Mouse (Mus musculus) MEL (cell line): ENCODE measurements around the gene Rfx4. TPM values are rescaled to one million over a fixed set of nuclear protein-coding genes. Genes with fewer than 3 reads are reported as not detected.
A peak's percentile ranks its signal among the peaks of the same experiment; 100 is the strongest.

ENCODE experiments used
- DNase-seq: peaks from one replicate; pipeline ENCODE4 v3.0.0; 2011; ENCODE audit warnings: low read depth, low spot score
- H3K27ac ChIP-seq: 2 replicates; pipeline ENCODE4 v1.5.1; 2012; ENCODE audit warnings: low read depth, mild to moderate bottlenecking, control low read depth, low read length, moderate library complexity; ENCODE audit not compliant: control insufficient read depth
- H3K27me3 ChIP-seq, 2 experiments: fragments of 150-350 bp in 1 of 2; sonication (generic) in 1 of 2; 2 replicates each; pipeline ENCODE4 v1.6.1; 2012; ENCODE audit warnings: low read length in 2 of 2, mild to moderate bottlenecking in 2 of 2, improper control_type of control experiment in 1 of 2, moderate library complexity in 1 of 2; ENCODE audit not compliant: insufficient read depth in 2 of 2, control insufficient read depth in 1 of 2
- H3K36me3 ChIP-seq, 2 experiments: 2 replicates each; pipeline ENCODE4 v1.6.1; 2012 to 2014; ENCODE audit warnings: low read length in 2 of 2, improper control_type of control experiment in 1 of 2, inconsistent platforms in 1 of 2, mild to moderate bottlenecking in 1 of 2; ENCODE audit not compliant: insufficient read depth in 2 of 2, control insufficient read depth in 1 of 2
- H3K4me1 ChIP-seq, 2 experiments: fragments of 150-350 bp in 1 of 2; sonication (generic) in 1 of 2; 2 replicates each; pipeline ENCODE4 v1.6.1; 2012; ENCODE audit warnings: low read length in 2 of 2, improper control_type of control experiment in 1 of 2, mild to moderate bottlenecking in 1 of 2; ENCODE audit not compliant: insufficient read depth in 2 of 2, control insufficient read depth in 1 of 2
- H3K4me3 ChIP-seq, 2 experiments: fragments of 150-350 bp in 1 of 2; sonication (generic) in 1 of 2; 2 replicates each; pipeline ENCODE4 v1.5.1; 2012; ENCODE audit warnings: low read depth in 2 of 2, low read length in 2 of 2, mild to moderate bottlenecking in 2 of 2, moderate library complexity in 2 of 2, control low read depth in 1 of 2, improper control_type of control experiment in 1 of 2; ENCODE audit not compliant: control insufficient read depth in 1 of 2, insufficient read depth in 1 of 2
- H3K79me2 ChIP-seq: 2 replicates; pipeline ENCODE4 v1.6.1; 2012; ENCODE audit warnings: mild to moderate bottlenecking, low read length, moderate library complexity; ENCODE audit not compliant: control insufficient read depth, poor library complexity, insufficient read depth
- H3K9ac ChIP-seq: 2 replicates; pipeline ENCODE4 v1.6.1; 2012; ENCODE audit warnings: low read depth, mild to moderate bottlenecking, control low read depth, low read length, moderate library complexity; ENCODE audit not compliant: control insufficient read depth, poor library complexity, severe bottlenecking
- H3K9me3 ChIP-seq: fragments of 150-350 bp; sonication (generic); replicated peaks from 2 replicates; pipeline ENCODE4 v1.6.1; 2012; ENCODE audit warnings: mild to moderate bottlenecking, low read length, improper control_type of control experiment, moderate library complexity; ENCODE audit not compliant: insufficient read depth
- CTCF ChIP-seq, 3 experiments: IDR thresholded peaks in 2 of 3; conservative IDR thresholded peaks in 1 of 3; 2 replicates each; pipeline ENCODE4 v1.5.1; 2011 to 2012; ENCODE audit warnings: low read length in 3 of 3, low read depth in 2 of 3, mild to moderate bottlenecking in 2 of 3, improper control_type of control experiment in 1 of 3, inconsistent platforms in 1 of 3, mixed read lengths in 1 of 3, moderate library complexity in 1 of 3; ENCODE audit not compliant: control insufficient read depth in 1 of 3, insufficient read depth in 1 of 3, poor library complexity in 1 of 3, severe bottlenecking in 1 of 3
- GATA1 ChIP-seq: IDR thresholded peaks from 2 replicates; pipeline ENCODE4 v1.6.1; 2011; ENCODE audit warnings: low read depth, low read length, improper control_type of control experiment
- JUND ChIP-seq: IDR thresholded peaks from 2 replicates; pipeline ENCODE4 v1.6.1; 2011; ENCODE audit warnings: low read depth, mild to moderate bottlenecking, improper control_type of control experiment, low read length
- MAX ChIP-seq: IDR thresholded peaks from 2 replicates; pipeline ENCODE4 v1.6.1; 2011; ENCODE audit warnings: low read length, improper control_type of control experiment
- MAZ ChIP-seq: IDR thresholded peaks from 2 replicates; pipeline ENCODE4 v1.6.1; 2012; ENCODE audit warnings: low read depth, mild to moderate bottlenecking, inconsistent platforms, low read length, improper control_type of control experiment
- MXI1 ChIP-seq: IDR thresholded peaks from 2 replicates; pipeline ENCODE4 v1.6.1; 2011; ENCODE audit warnings: mild to moderate bottlenecking, low read depth, low read length, improper control_type of control experiment
- MYB ChIP-seq: IDR thresholded peaks from 2 replicates; pipeline ENCODE4 v1.6.1; 2011; ENCODE audit warnings: mild to moderate bottlenecking, low read depth, low read length, improper control_type of control experiment
- NELFE ChIP-seq: IDR thresholded peaks from 2 replicates; pipeline ENCODE4 v1.6.1; 2011; ENCODE audit warnings: low read depth, low read length, improper control_type of control experiment
- POLR2AphosphoS5 ChIP-seq: IDR thresholded peaks from 2 replicates; pipeline ENCODE4 v1.6.1; 2012; ENCODE audit warnings: low read depth, borderline replicate concordance, mild to moderate bottlenecking, inconsistent platforms, low read length, moderate library complexity, mixed read lengths
- RAD21 ChIP-seq: IDR thresholded peaks from 2 replicates; pipeline ENCODE4 v1.6.1; 2011; ENCODE audit warnings: mild to moderate bottlenecking, low read depth, low read length, improper control_type of control experiment
- TBP ChIP-seq: IDR thresholded peaks from 2 replicates; pipeline ENCODE4 v1.8.0; 2011; ENCODE audit warnings: low read depth, low read length, improper control_type of control experiment
- polyA plus RNA-seq, 2 experiments: library from polyadenylated mRNA; stranded (reverse) in 1 of 2; unstranded in 1 of 2; fragments of >175 nt in 1 of 2; fragments of >200 nt in 1 of 2; gene quantifications; 2 replicates each; pipeline versions ENCODE4 v1.2.1 to v1.2.4; 2012; ENCODE audit warnings: low replicate concordance in 2 of 2, low read depth in 1 of 2; ENCODE audit not compliant: insufficient read length in 2 of 2, insufficient read depth in 1 of 2, missing spikeins in 1 of 2
- total RNA-seq: library from RNA; depleted of rRNA; stranded (reverse); fragments of 300-350 nt; gene quantifications from 2 replicates; pipeline ENCODE4 v1.2.3, GENCODE M21; 2012

The Rfx4 gene
- total and polyA plus RNA-seq, 3 experiments, result not detected

DNA sequence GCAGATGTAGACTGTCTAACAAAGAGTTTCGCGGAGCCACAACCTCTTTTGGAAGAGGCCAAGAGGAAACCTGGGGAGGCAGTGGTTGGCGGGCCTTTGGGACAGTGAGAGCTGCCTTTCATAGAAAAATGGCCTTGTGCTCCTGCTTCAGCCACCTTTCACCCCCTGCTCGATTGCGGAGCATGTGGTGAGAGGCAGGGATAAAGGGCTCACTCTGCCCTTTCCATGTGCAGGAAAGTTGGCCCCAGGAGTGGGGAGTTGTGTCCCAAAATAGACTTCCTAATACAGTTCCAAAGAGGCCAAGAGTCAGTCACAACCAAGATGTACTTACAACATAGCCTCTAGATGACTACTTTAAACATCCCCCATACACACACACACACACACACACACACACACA is 145.8 kb downstream of the Rfx4 start:
- no peaks in the 10 kb centered on the region for H3K79me2 ChIP-seq
- no peak for TF ChIP-seq NELFE
- TF ChIP-seq RAD21, result no peak
- TF ChIP-seq TBP, result no peak
- no peak for TF ChIP-seq GATA1
- no peak for TF ChIP-seq CTCF (IDR thresholded peaks at IDR 0.05 in 2 of 3, conservative IDR thresholded peaks at IDR 0.05 in 1 of 3; ENCODE audit: control insufficient read depth in 1 of 3, insufficient read depth in 1 of 3, low read depth in 2 of 3, low read length in 3 of 3, poor library complexity in 1 of 3, severe bottlenecking in 1 of 3)
- no peak for TF ChIP-seq JUND
- no peak for TF ChIP-seq MAX
- no peak for TF ChIP-seq MYB
- no peak for TF ChIP-seq POLR2AphosphoS5
- H3K27ac ChIP-seq, result no peak overlapping the region
- H3K27me3 ChIP-seq, result no peaks in the 10 kb centered on the region
- DNase-seq, result no peak
- H3K4me1 ChIP-seq, result peaks cover 0 to 29% of the 10 kb centered on the region in 2 experiments
- H3K4me3 ChIP-seq, result no peak overlapping the region
- H3K9me3 ChIP-seq, result no peaks in the 10 kb centered on the region
- H3K36me3 ChIP-seq, result peaks cover 0 to 22% of the 10 kb centered on the region in 2 experiments; a peak in 2 of 4 replicates
- no peak overlapping the region for H3K9ac ChIP-seq

DNA sequence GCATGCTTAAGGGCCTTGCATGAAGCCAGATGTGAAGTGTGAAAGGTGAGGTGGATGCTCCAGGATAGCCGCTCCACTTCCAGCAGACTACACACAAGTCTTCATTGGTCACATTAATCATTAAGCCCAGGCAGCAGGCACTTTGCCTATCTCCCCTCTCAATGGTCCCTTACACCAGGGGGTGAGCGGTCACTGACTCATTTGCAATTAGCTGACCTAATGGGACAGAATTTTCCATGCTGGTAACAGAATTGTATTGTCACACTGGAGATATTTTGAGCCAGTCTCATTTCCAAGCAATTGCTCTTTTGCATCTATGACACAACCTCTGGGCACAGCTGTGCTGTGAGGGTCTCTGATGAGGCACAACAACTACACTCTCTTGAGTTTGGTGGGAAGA is 146.4 kb downstream of the Rfx4 start:
- TF ChIP-seq MAZ (no peak), MYB (no peak)
- no peak for DNase-seq
- H3K79me2 ChIP-seq, result no peaks in the 10 kb centered on the region

DNA sequence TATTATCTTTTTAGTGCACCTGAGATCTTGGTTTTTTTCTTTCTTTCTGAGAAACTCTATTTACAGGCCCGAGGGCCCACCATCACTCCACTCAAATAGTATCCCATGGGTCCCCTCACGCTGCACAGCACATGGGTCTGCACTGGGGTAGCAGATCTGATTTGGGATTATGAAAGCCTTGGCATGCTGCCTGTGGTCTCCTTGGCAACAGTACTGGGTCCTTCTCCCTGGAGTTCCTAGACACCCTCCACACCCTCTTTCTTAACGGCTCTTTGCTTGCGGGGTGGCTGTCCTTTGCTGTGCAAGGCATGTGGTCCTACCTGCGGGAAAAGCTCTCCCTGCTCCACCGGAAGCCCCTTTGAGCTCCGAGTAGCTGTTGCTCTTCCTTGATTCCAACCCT is 147.4 kb downstream of the Rfx4 start:
- no peaks in the 10 kb centered on the region for H3K9me3 ChIP-seq
- H3K4me3 ChIP-seq, result peak overlapping the region; percentile 21 to 45
- H3K27ac ChIP-seq, result no peak overlapping the region
- H3K9ac ChIP-seq, result peak overlapping the region; percentile 37
- no peaks in the 10 kb centered on the region for H3K79me2 ChIP-seq
- peak; percentile 55 for DNase-seq
- TF ChIP-seq MYB (no peak), MXI1 (peak; percentile 53; the same call in 1 of the 2 replicates)
- H3K4me1 ChIP-seq, result peaks cover 0 to 18% of the 10 kb centered on the region in 2 experiments
- H3K36me3 ChIP-seq, result peaks cover 0 to 16% of the 10 kb centered on the region in 2 experiments; a peak in 2 of 4 replicates
- H3K27me3 ChIP-seq, result peaks cover 0 to 2% of the 10 kb centered on the region in 2 experiments; a peak in 2 of 4 replicates

More for the DNA sequence above, 146.4 kb downstream of the Rfx4 start:
- Histone ChIP-seq H3K9me3 (no peaks in the 10 kb centered on the region), H3K9ac (no peak overlapping the region), H3K27ac (no peak overlapping the region), H3K27me3 (no peaks in the 10 kb centered on the region), H3K4me3 (no peak overlapping the region), H3K4me1 (peaks cover 0 to 27% of the 10 kb centered on the region in 2 experiments), H3K36me3 (peaks cover 0 to 22% of the 10 kb centered on the region in 2 experiments; a peak in 2 of 4 replicates)
